Mouse (Mus musculus) forebrain, embryonic 13.5 days (tissue): Measurements from ENCODE around the gene Matn3. TPM values are rescaled to one million over a fixed set of nuclear protein-coding genes. Genes with fewer than 3 reads are reported as not detected.

Experiments
- ATAC-seq: fragments of 200-750 bp; cut with Nextera tagmentation; 2 replicates; pipeline ENCODE4 v1.8.0; 2017
- H3K27ac ChIP-seq: fragments of 300-500 bp; sonication (generic); 2 replicates; pipeline ENCODE4 v1.5.1; 2015; ENCODE audit warnings: inconsistent platforms, mild to moderate bottlenecking, moderate library complexity
- H3K27me3 ChIP-seq: fragments of 300-500 bp; sonication (generic); 2 replicates; pipeline ENCODE4 v1.6.1; 2015; ENCODE audit warnings: mild to moderate bottlenecking, inconsistent platforms
- H3K36me3 ChIP-seq: fragments of 300-500 bp; sonication (generic); 2 replicates; pipeline ENCODE4 v1.6.1; 2015; ENCODE audit warnings: mild to moderate bottlenecking, inconsistent platforms; ENCODE audit not compliant: poor library complexity, severe bottlenecking
- H3K4me1 ChIP-seq: fragments of 300-500 bp; sonication (generic); 2 replicates; pipeline ENCODE4 v1.6.1; 2015; ENCODE audit warnings: inconsistent platforms
- H3K4me2 ChIP-seq: fragments of 300-500 bp; sonication (generic); 2 replicates; pipeline ENCODE4 v1.6.1; 2015; ENCODE audit warnings: inconsistent platforms, mild to moderate bottlenecking, moderate library complexity
- H3K4me3 ChIP-seq: fragments of 300-500 bp; sonication (generic); 2 replicates; pipeline ENCODE4 v1.5.1; 2015; ENCODE audit warnings: mild to moderate bottlenecking, inconsistent platforms
- H3K9ac ChIP-seq: fragments of 300-500 bp; sonication (generic); 2 replicates; pipeline ENCODE4 v1.6.1; 2015; ENCODE audit warnings: mild to moderate bottlenecking, inconsistent platforms
- H3K9me3 ChIP-seq: fragments of 300-500 bp; sonication (generic); replicated peaks from 2 replicates; pipeline ENCODE4 v1.6.1; 2016; ENCODE audit warnings: inconsistent platforms
- WGBS: fragments of 180-500 bp; shearing (Covaris S2); methylation state at CpG from one replicate; pipeline ENCODE4 v1.1.7; 2015; 5-methylcytosine and 5-hydroxymethylcytosine counted together
- polyA plus RNA-seq: library from polyadenylated mRNA; unstranded; fragments of >200 nt; fragmentation: Nextera tagmentation; extraction: Ambion mirVana; gene quantifications from 2 replicates; pipeline ENCODE4 v1.2.1, GENCODE M21; 2015

Matn3 gene
- polyA plus RNA-seq, 1 experiment from 2014 or later, result 0.09 TPM

DNA sequence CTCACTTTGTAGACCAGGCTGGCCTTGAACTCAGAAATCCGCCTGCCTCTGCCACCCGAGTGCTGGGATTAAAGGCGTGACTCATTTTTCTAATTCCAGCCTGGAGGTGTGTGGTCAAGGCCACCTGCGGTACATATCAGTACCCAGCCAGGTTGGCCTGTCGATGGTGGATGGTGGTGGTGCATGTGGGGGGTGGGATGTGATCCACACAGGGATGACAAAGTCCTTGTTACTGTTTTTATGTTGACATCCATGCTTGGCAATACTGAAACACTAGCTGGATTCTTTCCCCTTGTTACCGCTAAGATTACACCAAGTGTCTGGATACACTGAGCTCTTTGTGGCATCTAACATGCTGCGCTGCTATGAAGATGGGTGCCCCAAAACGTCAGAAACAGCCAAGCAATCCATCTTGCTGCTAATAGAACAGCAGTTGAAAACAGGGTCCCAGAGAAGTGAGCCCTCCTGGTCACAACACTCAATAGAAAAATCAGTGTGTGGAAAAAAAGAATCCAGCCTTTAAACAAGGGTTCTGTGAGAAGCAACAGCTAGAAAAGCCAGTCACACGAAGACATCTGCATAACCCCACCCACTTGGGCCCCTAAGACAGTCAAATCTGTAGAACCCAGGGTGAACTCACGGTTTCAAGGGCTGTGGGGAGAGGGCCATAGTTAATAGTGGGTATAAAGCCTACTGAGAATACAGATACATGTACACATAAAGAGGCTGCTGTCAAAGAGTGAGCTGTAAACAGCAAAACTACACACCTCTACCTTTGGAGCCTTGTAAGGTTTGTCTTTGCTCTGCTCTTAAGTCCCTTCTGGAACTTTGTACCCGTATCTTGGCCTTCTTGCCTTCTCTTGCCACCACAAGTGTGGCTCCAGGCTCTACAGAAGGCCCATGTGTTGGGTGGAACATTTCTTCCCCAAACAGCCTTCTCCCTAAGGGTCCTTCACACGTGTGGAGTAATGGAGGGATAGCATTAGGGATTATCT is 7.4 kb upstream of the Matn3 start:
- H3K27ac ChIP-seq, result no peak overlapping the region
- no peak for ATAC-seq
- H3K4me1 ChIP-seq, result no peaks in the 10 kb centered on the region
- H3K4me2 ChIP-seq, result no peak overlapping the region
- H3K27me3 ChIP-seq, result no peaks in the 10 kb centered on the region
- H3K9me3 ChIP-seq, result 0 out of 2 replicates have a peak, but pooled peaks cover 2% of the 10 kb centered on the region
- no peak overlapping the region for H3K9ac ChIP-seq
- no peak overlapping the region for H3K4me3 ChIP-seq
- WGBS, result 72% methylated on average over 12 of the region's 12 CpGs
- H3K36me3 ChIP-seq, result peaks cover 43% of the 10 kb centered on the region

DNA sequence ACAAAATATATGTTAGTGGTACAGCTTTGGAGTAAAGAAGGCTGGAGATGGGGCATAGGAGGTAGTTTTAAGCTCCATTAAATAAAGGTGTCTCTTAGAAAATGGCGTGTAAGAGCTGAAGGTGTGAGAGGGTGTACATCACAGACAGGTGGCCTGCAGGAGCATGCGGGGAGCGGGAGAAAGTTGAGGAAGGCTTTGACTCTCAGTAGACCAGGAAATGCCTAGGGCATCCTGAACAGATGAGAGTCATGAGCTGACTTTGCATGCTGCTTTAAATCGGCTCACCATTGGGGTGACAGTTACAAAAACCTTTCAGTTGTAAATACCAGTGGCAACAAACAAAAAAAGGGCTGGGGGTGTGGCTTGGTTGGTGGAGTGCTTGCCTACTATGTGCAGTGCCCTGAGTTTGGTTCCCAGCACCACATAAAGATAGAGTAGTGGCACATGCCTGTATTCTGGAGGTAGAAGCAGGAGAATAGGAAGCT is 6.6 kb upstream of the Matn3 start:
- no peak overlapping the region for H3K4me2 ChIP-seq
- H3K4me3 ChIP-seq, result no peak overlapping the region
- H3K9ac ChIP-seq, result no peak overlapping the region
- H3K27me3 ChIP-seq, result no peaks in the 10 kb centered on the region
- H3K36me3 ChIP-seq, result peaks cover 34% of the 10 kb centered on the region
- 79% methylated on average over 4 of the region's 4 CpGs for WGBS
- no peaks in the 10 kb centered on the region for H3K4me1 ChIP-seq
- 0 out of 2 replicates have a peak, but pooled peaks cover 2% of the 10 kb centered on the region for H3K9me3 ChIP-seq
- no peak overlapping the region for H3K27ac ChIP-seq
- no peak for ATAC-seq

DNA sequence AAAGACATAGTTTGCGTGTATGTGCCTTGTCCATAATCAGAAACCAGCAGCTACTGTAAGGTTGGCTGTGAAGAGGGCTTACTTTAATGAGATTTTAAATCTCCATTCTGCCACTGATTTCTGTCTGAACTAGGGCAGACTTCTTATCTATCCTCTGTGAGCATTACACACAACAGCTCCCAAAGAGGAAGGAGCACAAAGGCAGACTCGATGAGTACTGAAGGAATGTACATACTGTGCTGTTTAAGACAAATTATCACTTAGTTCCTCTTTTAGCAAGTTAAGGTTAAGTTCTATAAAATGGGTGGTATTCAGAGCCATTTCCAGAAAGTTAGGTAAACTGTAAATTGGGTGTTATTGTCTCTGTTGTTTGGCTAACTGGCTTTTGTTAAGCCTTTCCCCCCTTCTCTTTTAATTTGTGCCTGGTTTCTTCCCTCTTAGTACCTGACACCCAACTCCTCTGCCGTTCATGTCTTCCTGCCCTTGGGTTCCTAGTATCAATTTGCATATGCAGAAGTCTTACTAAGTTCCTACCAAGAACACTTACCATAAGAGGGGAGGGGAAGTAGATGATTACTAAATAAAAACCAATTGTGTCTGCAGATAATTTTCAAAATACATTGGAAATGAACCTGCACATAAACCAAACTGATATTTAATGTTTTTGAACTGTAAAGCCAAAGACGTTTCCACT is 5.9 kb upstream of the Matn3 start:
- H3K27ac ChIP-seq, result no peak overlapping the region
- ATAC-seq, result no peak

DNA sequence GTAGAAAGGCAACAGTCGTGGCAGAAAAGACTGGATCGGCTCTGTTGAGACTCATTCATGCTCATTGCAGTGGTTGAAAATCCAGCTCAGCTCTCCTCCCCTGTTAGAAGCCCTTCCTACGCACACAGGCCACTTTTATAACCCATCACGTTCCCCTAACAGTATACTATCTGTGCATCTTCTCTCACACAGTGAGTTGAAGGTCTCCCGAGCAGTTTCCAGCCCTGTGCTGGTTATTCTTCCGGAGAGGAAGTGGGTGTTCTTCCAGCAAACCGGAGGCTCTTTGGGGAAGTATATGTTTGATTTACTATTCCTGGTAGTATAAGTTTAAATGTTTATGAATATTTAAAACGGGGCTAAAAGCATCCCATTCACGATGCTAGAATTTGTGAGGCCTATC is 566 bp upstream of the Matn3 start:
- Histone ChIP-seq H3K27ac (no peak overlapping the region), H3K9me3 (no peaks in the 10 kb centered on the region), H3K36me3 (no peaks in the 10 kb centered on the region), H3K9ac (no peak overlapping the region), H3K4me2 (peak overlapping the region; percentile 80), H3K4me3 (no peak overlapping the region), H3K27me3 (0 out of 2 replicates have a peak, but pooled peaks cover 4% of the 10 kb centered on the region), H3K4me1 (peaks cover 11% of the 10 kb centered on the region)
- WGBS, result 70% methylated on average over 9 of the region's 9 CpGs
- no peak for ATAC-seq

More for the DNA sequence above, 5.9 kb upstream of the Matn3 start:
- Histone ChIP-seq H3K36me3 (peaks cover 28% of the 10 kb centered on the region), H3K4me3 (no peak overlapping the region), H3K4me1 (no peaks in the 10 kb centered on the region), H3K9me3 (0 out of 2 replicates have a peak, but pooled peaks cover 2% of the 10 kb centered on the region), H3K9ac (no peak overlapping the region), H3K27me3 (0 out of 2 replicates have a peak, but pooled peaks cover under 1% of the 10 kb centered on the region), H3K4me2 (no peak overlapping the region)
- WGBS, result 81% methylated on average over 4 of the region's 4 CpGs

DNA sequence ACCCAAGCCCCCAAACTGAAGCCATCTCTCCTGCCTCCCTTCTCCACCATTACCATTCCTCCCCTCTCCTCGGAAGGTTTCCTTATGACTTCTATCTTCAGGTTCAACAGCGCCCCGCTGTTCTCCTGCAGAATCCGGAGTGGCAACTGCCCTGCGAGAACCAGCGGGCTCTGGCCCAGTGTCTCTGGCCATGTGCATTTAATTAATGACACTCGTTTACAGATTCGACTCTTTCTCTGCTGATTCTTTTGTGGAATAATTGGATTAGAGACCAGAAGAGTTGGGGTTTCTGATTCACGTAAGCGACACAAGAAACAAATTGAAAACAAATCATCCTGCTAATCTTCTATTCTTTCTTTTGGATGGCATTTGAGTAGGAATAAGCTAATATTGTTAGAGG is 5.4 kb downstream of the Matn3 start:
- Histone ChIP-seq H3K9ac (no peak overlapping the region), H3K27ac (no peak overlapping the region), H3K27me3 (no peaks in the 10 kb centered on the region), H3K9me3 (no peaks in the 10 kb centered on the region), H3K4me1 (peaks cover 3% of the 10 kb centered on the region; the same call in 1 of the 2 replicates), H3K4me3 (no peak overlapping the region), H3K4me2 (no peak overlapping the region), H3K36me3 (no peaks in the 10 kb centered on the region)
- WGBS, result 37% methylated on average over 10 of the region's 10 CpGs
- no peak for ATAC-seq

DNA sequence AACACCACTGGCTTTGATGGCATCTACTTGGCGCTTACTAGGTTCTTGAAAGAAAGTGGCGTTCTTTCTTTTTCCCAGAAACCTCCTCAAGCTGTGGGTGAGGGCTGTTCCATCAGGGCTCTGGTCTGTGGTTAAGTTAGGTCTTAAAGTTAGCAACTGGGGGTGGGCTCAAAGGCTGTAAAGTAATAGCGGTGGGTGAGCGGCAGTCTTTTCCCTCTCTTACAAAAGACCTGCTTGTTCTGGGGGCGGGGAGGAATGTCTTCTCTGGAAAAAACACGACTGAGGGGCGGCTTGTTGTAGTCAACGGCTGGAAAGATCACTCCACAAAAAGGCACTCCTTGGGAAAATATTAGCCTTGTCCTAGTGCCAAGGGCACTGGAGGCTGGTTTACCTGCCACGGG is 6.4 kb downstream of the Matn3 start:
- Histone ChIP-seq H3K9ac (no peak overlapping the region), H3K4me2 (no peak overlapping the region), H3K4me3 (no peak overlapping the region), H3K36me3 (no peaks in the 10 kb centered on the region), H3K27me3 (no peaks in the 10 kb centered on the region), H3K9me3 (no peaks in the 10 kb centered on the region), H3K27ac (no peak overlapping the region), H3K4me1 (no peaks in the 10 kb centered on the region)
- ATAC-seq, result no peak
- 46% methylated on average over 9 of the region's 9 CpGs for WGBS

DNA sequence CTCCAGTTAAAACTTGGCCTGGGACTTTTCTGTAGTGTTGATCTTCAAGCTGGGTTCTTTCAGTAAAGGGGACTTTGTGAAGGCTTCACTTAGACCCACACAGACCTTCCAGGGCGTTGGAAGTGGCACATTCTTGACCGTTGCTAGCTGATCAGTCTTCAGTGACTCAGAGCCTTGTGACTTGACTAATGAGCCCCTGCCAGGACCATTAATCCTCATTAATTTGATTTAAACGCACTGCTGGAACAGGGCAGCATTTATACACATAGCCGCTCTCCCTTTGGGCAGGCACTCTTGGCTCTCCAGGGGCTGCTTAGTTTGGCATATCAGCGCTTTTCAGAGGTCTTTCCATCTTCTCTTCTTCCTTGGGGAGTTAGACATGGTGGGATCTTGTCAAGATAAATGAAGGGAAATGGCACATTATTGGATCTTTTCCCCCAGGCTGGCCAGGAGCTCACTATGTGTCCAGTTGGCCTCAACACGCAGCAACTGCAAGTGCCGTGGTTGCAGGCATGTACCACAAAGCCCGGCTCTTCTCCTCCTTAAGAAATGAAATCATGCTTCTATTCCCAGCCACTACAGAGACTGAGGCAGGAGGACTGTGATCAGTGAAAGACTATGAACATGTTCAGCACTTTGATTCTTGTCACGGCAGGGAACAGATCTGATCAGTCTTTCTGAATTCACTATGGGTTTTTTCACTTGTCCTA is 14.0 kb downstream of the Matn3 start:
- no peak overlapping the region for H3K4me2 ChIP-seq
- H3K9ac ChIP-seq, result no peak overlapping the region
- no peaks in the 10 kb centered on the region for H3K27me3 ChIP-seq
- no peak overlapping the region for H3K27ac ChIP-seq
- 45% methylated on average over 9 of the region's 9 CpGs for WGBS
- no peaks in the 10 kb centered on the region for H3K36me3 ChIP-seq
- no peaks in the 10 kb centered on the region; the same call in 1 of the 2 replicates for H3K4me1 ChIP-seq
- H3K4me3 ChIP-seq, result no peak overlapping the region
- ATAC-seq, result no peak
- H3K9me3 ChIP-seq, result no peaks in the 10 kb centered on the region

DNA sequence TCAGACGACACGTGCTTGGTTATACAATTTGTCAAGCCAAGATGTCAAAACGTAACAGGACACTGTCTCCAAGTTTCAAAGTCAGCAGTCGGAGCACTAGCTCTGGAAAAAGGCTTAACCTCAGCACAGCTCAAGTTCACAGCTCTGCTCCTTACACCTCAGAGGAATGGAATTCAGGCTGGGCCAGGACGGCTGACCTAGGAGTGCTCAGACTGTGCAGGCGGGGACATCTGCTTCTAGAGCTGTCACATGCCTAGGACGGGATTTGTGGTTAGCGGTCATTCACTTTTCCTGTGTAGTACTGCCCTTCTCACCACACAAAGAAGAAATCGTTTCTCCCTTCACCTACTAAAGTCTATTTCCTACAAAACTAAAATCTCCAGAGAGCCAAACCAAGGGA is 22.1 kb downstream of the Matn3 start:
- Histone ChIP-seq H3K27me3 (no peaks in the 10 kb centered on the region), H3K4me1 (peaks cover 11% of the 10 kb centered on the region), H3K9me3 (no peaks in the 10 kb centered on the region), H3K27ac (no peak overlapping the region), H3K4me3 (no peak overlapping the region), H3K36me3 (no peaks in the 10 kb centered on the region), H3K9ac (no peak overlapping the region), H3K4me2 (no peak overlapping the region)
- no peak for ATAC-seq
- WGBS, result 46% methylated on average over 9 of the region's 9 CpGs

DNA sequence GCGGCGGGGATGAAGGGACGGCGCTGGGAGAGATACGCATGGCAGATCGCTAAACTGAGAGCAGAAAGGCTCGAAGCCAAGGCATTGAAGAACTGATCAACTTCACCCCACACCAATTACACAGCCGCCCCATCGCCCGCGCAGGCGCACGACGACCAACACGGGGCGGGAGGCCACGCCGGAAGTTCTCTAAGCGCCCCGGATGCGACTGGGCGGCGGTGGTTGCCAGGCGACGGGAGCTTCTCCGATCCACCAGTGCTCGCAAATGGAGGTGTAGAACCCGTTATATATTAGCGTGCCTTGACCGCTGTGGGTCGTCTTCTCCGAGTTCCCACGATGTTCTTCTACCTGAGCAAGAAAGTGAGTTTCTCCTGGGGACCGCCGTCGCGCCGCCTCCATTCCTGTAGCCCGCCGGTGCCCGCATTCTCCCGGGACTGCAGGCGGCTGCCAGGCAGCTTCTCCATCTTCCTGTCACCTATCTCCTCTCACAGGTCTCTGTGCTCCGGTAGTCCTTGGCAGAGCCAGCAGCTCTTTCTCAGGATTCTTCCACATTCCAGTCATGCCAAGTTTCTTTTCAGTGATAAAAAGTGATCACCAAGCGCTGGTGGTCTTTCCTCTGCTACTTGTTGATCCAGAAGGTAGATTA is 26.2 kb downstream of the Matn3 start, which contains the start of gene Wdr35:
Gene Wdr35, plus strand, starts transcription at position 73 of the 646 bp plus-strand sequence.
- no peaks in the 10 kb centered on the region for H3K27me3 ChIP-seq
- H3K36me3 ChIP-seq, result peaks cover 5% of the 10 kb centered on the region
- H3K4me1 ChIP-seq, result peaks cover 11% of the 10 kb centered on the region
- H3K27ac ChIP-seq, result peak within 1 kb of the TSS; percentile 33; the same call in 1 of the 2 replicates
- peak; percentile 99 for ATAC-seq
- peak within 1 kb of the TSS; percentile 77 for H3K9ac ChIP-seq
- H3K9me3 ChIP-seq, result no peaks in the 10 kb centered on the region
- peak within 1 kb of the TSS; percentile 84 for H3K4me2 ChIP-seq
- H3K4me3 ChIP-seq, result peak within 1 kb of the TSS; percentile 73
- WGBS, result under 1% methylated on average over 45 of the region's 45 CpGs

DNA sequence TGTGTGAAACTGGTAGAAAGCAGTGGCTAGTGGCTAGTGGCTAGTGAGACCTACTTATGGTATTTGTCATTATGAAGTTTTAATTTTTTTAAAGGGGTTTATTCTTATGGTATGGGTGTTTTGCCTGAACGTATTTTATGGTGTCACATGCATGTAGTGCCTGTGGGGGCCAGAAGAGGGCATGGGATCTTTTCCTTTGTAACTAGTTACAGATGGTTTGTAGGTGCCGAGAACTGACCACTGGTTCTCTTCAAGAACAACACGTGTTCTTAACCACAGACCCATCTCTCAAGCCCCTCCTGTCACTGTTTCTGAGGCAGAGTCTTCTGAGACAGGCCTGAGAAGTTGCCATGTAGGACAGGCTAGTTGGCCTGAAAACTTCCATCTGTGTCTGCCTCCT is 27.3 kb downstream of the Matn3 start:
- Histone ChIP-seq H3K4me1 (peaks cover 11% of the 10 kb centered on the region), H3K9me3 (no peaks in the 10 kb centered on the region), H3K4me3 (no peak overlapping the region), H3K4me2 (peak overlapping the region; percentile 84), H3K27me3 (no peaks in the 10 kb centered on the region), H3K27ac (no peak overlapping the region), H3K36me3 (peaks cover 16% of the 10 kb centered on the region), H3K9ac (0 out of 2 replicates have a peak overlapping the region, but pooled peaks have one; percentile 77)
- no peak for ATAC-seq
- 82% methylated on average over 3 of the region's 3 CpGs for WGBS

DNA sequence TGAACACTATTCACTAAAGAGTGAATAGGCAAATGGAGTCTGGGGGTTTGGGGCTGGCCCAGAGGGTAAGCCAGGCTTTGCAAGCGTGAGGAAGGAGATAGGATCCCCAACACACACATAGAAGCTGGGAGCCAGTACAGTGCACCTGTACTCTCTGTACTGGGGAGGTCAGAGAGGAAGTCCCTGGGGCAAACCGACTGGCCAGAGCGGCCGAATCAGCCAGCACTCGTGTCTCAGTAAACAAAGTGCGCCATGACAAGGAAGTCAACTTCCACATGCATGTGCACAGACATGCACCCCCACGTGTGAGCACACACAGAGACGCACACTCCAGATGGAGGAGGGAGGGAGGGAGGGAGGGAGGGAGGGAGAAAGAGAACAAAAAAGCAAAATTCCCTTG is 45.5 kb downstream of the Matn3 start:
- 82% methylated on average over 8 of the region's 8 CpGs for WGBS
- no peak overlapping the region for H3K4me3 ChIP-seq
- no peaks in the 10 kb centered on the region for H3K4me1 ChIP-seq
- H3K27ac ChIP-seq, result no peak overlapping the region
- no peak overlapping the region for H3K9ac ChIP-seq
- peaks cover 24% of the 10 kb centered on the region for H3K36me3 ChIP-seq
- ATAC-seq, result no peak
- no peaks in the 10 kb centered on the region for H3K9me3 ChIP-seq
- H3K4me2 ChIP-seq, result no peak overlapping the region
- no peaks in the 10 kb centered on the region for H3K27me3 ChIP-seq
